Mouse (Mus musculus) midbrain, postnatal 0 days (tissue): ENCODE measurements around the gene Ccdc24. TPM values are rescaled to one million over a fixed set of nuclear protein-coding genes. Genes with fewer than 3 reads are reported as not detected.

Experiments used
- ATAC-seq: fragments of 200-750 bp; cut with Nextera tagmentation; 2 replicates; pipeline ENCODE4 v1.8.0; 2017; ENCODE audit warnings: moderate number of reproducible peaks, mild to moderate bottlenecking, moderate TSS enrichment, moderate library complexity; ENCODE audit not compliant: low FRiP score
- DNase-seq: peaks from one replicate; pipeline ENCODE4 v3.0.0-alpha.2; 2015; ENCODE audit warnings: low spot score
- H3K27ac ChIP-seq: fragments of 300-500 bp; sonication (generic); 2 replicates; pipeline ENCODE4 v1.5.1; 2014; ENCODE audit warnings: low read depth, mild to moderate bottlenecking, low read length, mixed read lengths
- H3K27me3 ChIP-seq: fragments of 300-500 bp; sonication (generic); 2 replicates; pipeline ENCODE4 v1.6.1; 2014; ENCODE audit warnings: low read length, control low read depth, mixed read lengths; ENCODE audit not compliant: insufficient read depth
- H3K36me3 ChIP-seq: fragments of 300-500 bp; sonication (generic); 2 replicates; pipeline ENCODE4 v1.6.1; 2014; ENCODE audit warnings: low read length, control low read depth, mixed read lengths; ENCODE audit not compliant: insufficient read depth
- H3K4me1 ChIP-seq: fragments of 300-500 bp; sonication (generic); 2 replicates; pipeline ENCODE4 v1.6.1; 2014; ENCODE audit warnings: mild to moderate bottlenecking, control low read depth, antibody characterized with exemption, low read length, mixed read lengths; ENCODE audit not compliant: insufficient read depth
- H3K4me2 ChIP-seq: fragments of 300-500 bp; sonication (generic); 2 replicates; pipeline ENCODE4 v1.6.1; 2014; ENCODE audit warnings: low read depth, mild to moderate bottlenecking, low read length, mixed read lengths; ENCODE audit not compliant: poor library complexity, severe bottlenecking
- H3K4me3 ChIP-seq: fragments of 300-500 bp; sonication (generic); 2 replicates; pipeline ENCODE4 v1.5.1; 2014; ENCODE audit warnings: low read depth, mild to moderate bottlenecking, low read length, moderate library complexity
- H3K9ac ChIP-seq: fragments of 300-500 bp; sonication (generic); replicated peaks from 2 replicates; pipeline ENCODE4 v1.6.1; 2014; ENCODE audit warnings: mild to moderate bottlenecking, low read length, moderate library complexity, mixed read lengths; ENCODE audit not compliant: poor library complexity, severe bottlenecking
- H3K9me3 ChIP-seq: fragments of 300-500 bp; sonication (generic); 2 replicates; pipeline ENCODE4 v1.6.1; 2016; ENCODE audit warnings: low read length, control low read depth
- CTCF ChIP-seq: IDR thresholded peaks from 2 replicates; pipeline ENCODE4 v1.5.1; 2016; ENCODE audit warnings: antibody characterized with exemption, mild to moderate bottlenecking
- WGBS: fragments of 180-500 bp; shearing (Covaris S2); extraction: QIAGEN DNeasy Blood & Tissue Kit; methylation state at CpG from one replicate; pipeline ENCODE4 v1.1.7; 2014; 5-methylcytosine and 5-hydroxymethylcytosine counted together
- polyA plus RNA-seq: library from polyadenylated mRNA; unstranded; fragments of >200 nt; fragmentation: Nextera tagmentation; extraction: Ambion mirVana; gene quantifications from 2 replicates; pipeline ENCODE4 v1.2.1, GENCODE M21; 2015
- total RNA-seq: library from RNA; depleted of rRNA; stranded (reverse); fragments of >200 nt; gene quantifications from 2 replicates; pipeline ENCODE4 v1.2.3, GENCODE M21; 2014

Ccdc24 gene
- total and polyA plus RNA-seq, 2 experiments from 2014 or later = 1.2 to 2.0 TPM

DNA sequence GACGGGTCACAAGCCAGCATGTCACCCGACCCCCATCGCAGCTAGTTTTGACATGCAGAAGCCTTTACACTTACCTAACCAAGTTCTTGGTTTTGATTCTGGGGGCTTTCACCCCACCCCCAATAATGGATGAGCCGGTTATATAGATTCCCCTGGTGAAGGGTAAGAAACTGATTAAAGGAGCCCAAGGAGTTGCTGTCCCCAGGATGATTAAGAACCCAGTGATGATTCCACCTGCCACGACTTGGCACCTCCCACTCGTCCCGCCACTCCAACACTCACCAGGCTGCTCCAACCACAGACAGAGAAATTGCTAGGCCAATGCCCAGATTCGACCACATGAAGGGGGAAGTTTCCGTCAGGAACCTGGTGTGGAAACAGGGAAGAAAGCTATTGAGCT, 13.6 kb upstream of the Ccdc24 start:
- TF ChIP-seq CTCF = no peak
- Histone ChIP-seq H3K9me3 (no peaks in the 10 kb centered on the region), H3K4me2 (peak overlapping the region; percentile 89), H3K9ac (peak overlapping the region; percentile 97; the same call in 1 of the 2 replicates), H3K4me3 (peak overlapping the region; percentile 94), H3K27ac (no peak overlapping the region), H3K4me1 (peaks cover 19% of the 10 kb centered on the region), H3K36me3 (peaks cover 29% of the 10 kb centered on the region), H3K27me3 (no peaks in the 10 kb centered on the region)
- WGBS = 86% methylated on average over 9 of the region's 9 CpGs
- no peak for ATAC-seq
- DNase-seq = no peak

DNA sequence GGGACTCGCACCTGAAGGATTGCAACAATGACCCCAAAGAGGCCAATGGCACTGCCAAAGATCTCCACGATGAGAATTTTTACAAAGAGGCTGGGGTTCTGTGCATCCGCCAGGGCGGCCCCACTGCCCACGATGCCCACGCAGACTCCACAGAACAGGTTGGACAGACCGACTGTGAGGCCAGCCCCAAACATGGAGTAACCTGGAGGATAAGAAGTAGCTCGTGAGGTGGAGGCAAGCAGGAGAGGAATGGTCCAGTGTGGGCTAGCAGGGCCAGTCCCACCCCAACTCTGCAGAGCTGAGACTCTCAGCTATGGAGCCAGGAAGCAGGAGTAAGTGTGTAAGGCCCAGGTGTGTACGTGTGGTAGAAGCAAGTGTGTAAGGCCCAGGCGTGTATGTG, 12.7 kb upstream of the Ccdc24 start:
- ATAC-seq (no peak), DNase-seq (no peak)
- Histone ChIP-seq H3K4me2 (no peak overlapping the region), H3K36me3 (peaks cover 34% of the 10 kb centered on the region), H3K9me3 (no peaks in the 10 kb centered on the region), H3K27ac (no peak overlapping the region), H3K4me1 (peaks cover 19% of the 10 kb centered on the region), H3K4me3 (no peak overlapping the region), H3K27me3 (no peaks in the 10 kb centered on the region), H3K9ac (no peak overlapping the region)
- 95% methylated on average over 10 of the region's 10 CpGs for WGBS
- TF ChIP-seq CTCF = no peak

DNA sequence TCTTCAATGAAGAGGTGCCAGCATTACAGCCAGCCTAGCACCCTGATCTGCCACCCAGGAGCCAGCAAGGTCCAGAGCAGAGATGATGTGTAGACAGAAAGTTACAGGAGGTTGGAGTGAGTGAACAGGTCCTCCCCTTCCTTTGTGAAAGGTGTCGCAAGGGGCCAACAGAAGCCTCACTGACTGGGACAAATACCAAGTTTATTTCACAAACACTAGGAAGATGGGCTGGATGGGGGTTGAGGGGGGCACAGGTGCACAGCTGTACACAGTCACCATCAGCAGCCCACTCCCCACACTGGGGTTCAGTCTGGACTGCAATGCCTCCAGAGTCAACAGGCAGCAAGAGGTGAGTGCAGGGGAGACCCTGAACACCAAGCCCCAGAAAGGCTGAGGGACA, 11.8 kb upstream of the Ccdc24 start:
- no peaks in the 10 kb centered on the region for H3K27me3 ChIP-seq
- no peak for DNase-seq
- WGBS = 88% methylated on average over 1 of the region's 1 CpGs
- H3K4me1 ChIP-seq = peaks cover 19% of the 10 kb centered on the region
- H3K4me2 ChIP-seq = peak overlapping the region; percentile 94
- ATAC-seq = no peak
- H3K9me3 ChIP-seq = no peaks in the 10 kb centered on the region
- TF ChIP-seq CTCF = no peak
- peak overlapping the region; percentile 13; the same call in 1 of the 2 replicates for H3K9ac ChIP-seq
- peak overlapping the region; percentile 64 for H3K4me3 ChIP-seq
- no peak overlapping the region for H3K27ac ChIP-seq
- peaks cover 30% of the 10 kb centered on the region for H3K36me3 ChIP-seq

- H3K27me3 ChIP-seq = no peaks in the 10 kb centered on the region
- DNase-seq (peak; percentile 71), ATAC-seq (peak; percentile 31)
- H3K4me2 ChIP-seq = peak within 1 kb of the TSS; percentile 94
- peak within 1 kb of the TSS; percentile 64 for H3K4me3 ChIP-seq
- TF ChIP-seq CTCF = peak; percentile 37
- peak within 1 kb of the TSS; percentile 79 for H3K9ac ChIP-seq
- WGBS = 1% methylated on average over 63 of the region's 103 CpGs
- peaks cover 19% of the 10 kb centered on the region for H3K4me1 ChIP-seq
- H3K36me3 ChIP-seq = peaks cover 33% of the 10 kb centered on the region
- peak within 1 kb of the TSS; percentile 80 for H3K27ac ChIP-seq
- H3K9me3 ChIP-seq = no peaks in the 10 kb centered on the region
Measured at GRCm38 (mm10) chr4:117882701-117883691, 10.6 kb upstream of the Ccdc24 start, which contains the start of gene B4galt2. B4galt2 (minus strand) TSS chr4:117883487.

DNA sequence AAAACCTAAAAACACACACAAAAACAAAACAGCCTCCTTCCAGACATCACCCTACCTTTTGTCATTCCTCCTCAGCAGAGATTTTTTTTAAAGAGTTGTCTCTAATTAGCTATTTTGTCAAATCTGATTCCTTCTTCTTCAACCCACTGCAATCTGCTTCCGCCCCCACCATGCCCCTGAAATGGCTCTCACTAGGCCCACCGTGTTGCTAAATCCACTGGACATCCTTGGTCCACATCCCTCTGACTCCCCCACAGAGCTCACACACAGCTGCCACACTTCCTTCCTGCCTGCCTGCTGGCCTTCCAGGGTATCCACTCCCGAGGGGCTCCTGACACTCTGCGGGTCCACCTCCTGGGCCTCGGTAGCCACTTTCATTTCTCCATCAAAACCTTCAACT, 6.3 kb upstream of the Ccdc24 start:
- DNase-seq (no peak), ATAC-seq (no peak)
- Histone ChIP-seq H3K36me3 (peaks cover 41% of the 10 kb centered on the region), H3K9ac (no peak overlapping the region), H3K27me3 (no peaks in the 10 kb centered on the region), H3K9me3 (no peaks in the 10 kb centered on the region), H3K4me1 (peaks cover 5% of the 10 kb centered on the region), H3K4me2 (no peak overlapping the region), H3K4me3 (no peak overlapping the region), H3K27ac (no peak overlapping the region)
- 74% methylated on average over 5 of the region's 5 CpGs for WGBS
- no peak for TF ChIP-seq CTCF

GRCm38 (mm10) chr4:117878301-117878700, 5.9 kb upstream of the Ccdc24 start:
- Histone ChIP-seq H3K36me3 (peaks cover 45% of the 10 kb centered on the region), H3K27me3 (no peaks in the 10 kb centered on the region), H3K27ac (no peak overlapping the region), H3K4me3 (no peak overlapping the region), H3K9me3 (no peaks in the 10 kb centered on the region), H3K9ac (no peak overlapping the region), H3K4me1 (peaks cover 5% of the 10 kb centered on the region; the same call in 1 of the 2 replicates), H3K4me2 (no peak overlapping the region)
- TF ChIP-seq CTCF = no peak
- DNase-seq (no peak), ATAC-seq (no peak)
- 72% methylated on average over 10 of the region's 10 CpGs for WGBS
